Mouse (Mus musculus) midbrain, embryonic 15.5 days (tissue): ENCODE data around the gene Tmem178. TPM values are rescaled to one million over a fixed set of nuclear protein-coding genes. Genes with fewer than 3 reads are reported as not detected.

Experiments used
- ATAC-seq: fragments of 200-750 bp; cut with Nextera tagmentation; replicated peaks from 2 replicates; pipeline ENCODE4 v1.8.0; 2017; ENCODE audit warnings: moderate TSS enrichment
- H3K27ac ChIP-seq: fragments of 300-500 bp; sonication (generic); 2 replicates; pipeline ENCODE4 v1.5.1; 2015; ENCODE audit warnings: mild to moderate bottlenecking, inconsistent platforms
- H3K27me3 ChIP-seq: fragments of 300-500 bp; sonication (generic); replicated peaks from 2 replicates; pipeline ENCODE4 v1.6.1; 2015; ENCODE audit warnings: inconsistent platforms
- H3K36me3 ChIP-seq: fragments of 300-500 bp; sonication (generic); replicated peaks from 2 replicates; pipeline ENCODE4 v1.6.1; 2015; ENCODE audit warnings: inconsistent platforms
- H3K4me1 ChIP-seq: fragments of 300-500 bp; sonication (generic); 2 replicates; pipeline ENCODE4 v1.6.1; 2015; ENCODE audit warnings: inconsistent platforms
- H3K4me2 ChIP-seq: fragments of 300-500 bp; sonication (generic); 2 replicates; pipeline ENCODE4 v1.6.1; 2015; ENCODE audit warnings: inconsistent platforms, mild to moderate bottlenecking, moderate library complexity
- H3K4me3 ChIP-seq: fragments of 300-500 bp; sonication (generic); 2 replicates; pipeline ENCODE4 v1.5.1; 2015; ENCODE audit warnings: mild to moderate bottlenecking, inconsistent platforms
- H3K9ac ChIP-seq: fragments of 300-500 bp; sonication (generic); 2 replicates; pipeline ENCODE4 v1.6.1; 2015; ENCODE audit warnings: mild to moderate bottlenecking, inconsistent platforms
- H3K9me3 ChIP-seq: fragments of 300-500 bp; sonication (generic); 2 replicates; pipeline ENCODE4 v1.6.1; 2016; ENCODE audit warnings: inconsistent platforms
- WGBS: fragments of 180-500 bp; shearing (Covaris S2); methylation state at CpG from one replicate; pipeline ENCODE4 v1.1.7; 2015; ENCODE audit warnings: mixed read lengths; 5-methylcytosine and 5-hydroxymethylcytosine counted together
- polyA plus RNA-seq: library from polyadenylated mRNA; unstranded; fragments of >200 nt; fragmentation: Nextera tagmentation; extraction: Ambion mirVana; gene quantifications from 2 replicates; pipeline ENCODE4 v1.2.1, GENCODE M21; 2015

The Tmem178 gene
- polyA plus RNA-seq, 1 experiment from 2014 or later, result 23.5 TPM

DNA sequence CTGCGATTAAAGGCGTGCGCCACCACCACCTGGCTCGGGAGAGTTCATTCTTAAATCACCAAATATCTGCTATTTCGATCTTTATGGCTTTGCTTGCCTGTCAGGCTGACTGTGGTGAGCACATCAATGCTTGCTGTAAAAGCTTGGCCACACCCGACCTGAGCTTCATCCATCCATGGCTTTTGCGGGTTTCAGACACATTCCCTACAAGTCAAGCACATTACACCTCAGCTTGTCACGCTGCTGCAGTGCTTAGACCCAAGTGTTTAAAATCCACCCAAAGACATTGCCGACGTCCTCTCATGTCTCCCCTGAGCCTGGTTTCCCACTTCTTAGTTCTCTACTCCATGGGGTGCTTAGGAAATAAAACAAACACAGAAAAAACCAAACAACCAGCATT, 64.7 kb downstream of the Tmem178 start:
- no peak for ATAC-seq
- H3K9me3 ChIP-seq, result no peaks in the 10 kb centered on the region
- no peaks in the 10 kb centered on the region for H3K36me3 ChIP-seq
- H3K4me2 ChIP-seq, result no peak overlapping the region
- peaks cover 13% of the 10 kb centered on the region for H3K4me1 ChIP-seq
- H3K4me3 ChIP-seq, result no peak overlapping the region
- WGBS, result 88% methylated on average over 10 of the region's 10 CpGs
- no peak overlapping the region for H3K9ac ChIP-seq
- H3K27me3 ChIP-seq, result no peaks in the 10 kb centered on the region
- H3K27ac ChIP-seq, result no peak overlapping the region

- Histone ChIP-seq H3K4me2 (no peak overlapping the region), H3K4me1 (peaks cover 13% of the 10 kb centered on the region), H3K27ac (0 out of 2 replicates have a peak overlapping the region, but pooled peaks have one; percentile 14), H3K27me3 (no peaks in the 10 kb centered on the region), H3K9me3 (no peaks in the 10 kb centered on the region), H3K36me3 (no peaks in the 10 kb centered on the region), H3K9ac (no peak overlapping the region), H3K4me3 (no peak overlapping the region)
- 0 out of 2 replicates have a peak, but pooled peaks have one; percentile 57 for ATAC-seq
- 49% methylated on average over 3 of the region's 3 CpGs for WGBS
Observed at GRCm38 (mm10) chr17:81010199-81010598, 65.8 kb downstream of the Tmem178 start.

DNA sequence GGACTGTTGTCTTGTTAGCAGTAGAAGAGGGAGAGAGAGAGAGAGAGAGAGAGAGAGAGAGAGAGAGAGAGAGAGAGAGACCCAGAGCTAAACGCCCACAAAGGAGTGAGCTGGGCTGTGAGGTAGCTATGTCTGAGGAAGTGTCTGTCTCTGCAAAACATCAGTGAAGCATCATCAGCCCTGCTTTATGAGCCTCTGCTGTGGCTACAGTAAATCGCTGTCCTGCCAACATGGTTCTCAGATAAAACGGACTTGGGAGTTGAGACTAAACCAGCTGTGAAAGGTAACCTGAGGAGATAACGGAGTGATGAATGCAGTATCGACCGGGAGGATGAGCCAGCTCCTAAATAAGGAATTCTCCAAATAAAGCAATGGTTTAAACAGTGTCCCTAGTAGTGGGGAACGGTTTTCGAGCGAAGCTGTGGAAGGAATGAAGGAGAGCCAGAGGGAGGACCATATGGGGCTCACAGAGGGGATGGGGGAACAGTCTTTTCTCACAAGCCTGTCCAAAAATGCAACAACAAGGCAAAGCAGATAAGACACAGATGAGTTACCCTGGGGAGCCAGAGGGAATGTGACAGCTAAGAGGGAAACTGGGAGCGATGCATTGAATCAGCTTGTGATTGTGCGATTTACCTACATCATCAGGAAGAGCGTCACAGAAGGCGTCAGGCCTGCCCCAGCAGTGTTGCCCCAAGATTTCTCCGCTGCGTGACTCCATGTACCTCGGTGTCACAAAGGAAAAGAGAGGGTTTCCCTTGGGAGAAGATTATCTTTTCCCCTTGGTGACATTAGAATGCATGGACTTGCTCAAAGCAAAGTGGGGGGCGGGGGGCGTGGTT, 66.6 kb downstream of the Tmem178 start:
- 71% methylated on average over 18 of the region's 18 CpGs for WGBS
- no peaks in the 10 kb centered on the region for H3K9me3 ChIP-seq
- no peaks in the 10 kb centered on the region for H3K27me3 ChIP-seq
- H3K4me3 ChIP-seq, result no peak overlapping the region
- no peaks in the 10 kb centered on the region for H3K36me3 ChIP-seq
- H3K27ac ChIP-seq, result no peak overlapping the region
- no peak overlapping the region for H3K4me2 ChIP-seq
- peak; percentile 24; the same call in 1 of the 2 replicates for ATAC-seq
- peaks cover 13% of the 10 kb centered on the region for H3K4me1 ChIP-seq
- H3K9ac ChIP-seq, result no peak overlapping the region

DNA sequence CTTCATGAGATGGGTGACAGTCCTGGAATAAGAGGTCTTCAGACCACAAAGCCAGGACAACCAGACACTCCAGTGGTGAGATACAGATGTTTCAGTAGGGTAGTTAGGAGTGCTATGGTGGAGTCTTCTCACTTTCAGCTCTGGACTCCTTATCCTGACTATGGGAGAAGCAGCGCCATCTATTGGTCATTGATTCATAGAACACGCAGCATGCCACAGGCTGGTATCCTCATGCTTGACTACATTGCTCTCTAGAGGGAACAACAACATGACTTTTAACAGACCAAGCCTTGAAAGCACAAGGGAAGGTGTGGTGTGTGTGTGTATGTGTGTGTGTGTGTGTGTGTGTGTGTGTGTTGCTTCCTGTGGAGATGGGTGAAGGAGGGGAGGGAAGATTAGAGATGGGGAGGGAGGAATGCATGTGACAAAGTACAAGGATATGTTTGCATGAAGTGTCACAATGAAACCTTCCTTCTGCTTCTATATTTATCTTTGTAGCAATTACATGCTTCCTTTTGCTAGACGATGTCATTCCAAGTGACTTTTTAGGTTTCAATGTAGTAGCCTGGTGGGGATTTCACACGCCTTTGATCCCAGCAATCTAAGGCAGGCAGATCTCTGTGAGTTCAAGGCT, 71.5 kb downstream of the Tmem178 start:
- Histone ChIP-seq H3K9ac (no peak overlapping the region), H3K36me3 (no peaks in the 10 kb centered on the region), H3K4me1 (peaks cover 5% of the 10 kb centered on the region), H3K27ac (no peak overlapping the region), H3K9me3 (no peaks in the 10 kb centered on the region), H3K27me3 (no peaks in the 10 kb centered on the region), H3K4me2 (no peak overlapping the region), H3K4me3 (no peak overlapping the region)
- 59% methylated on average over 4 of the region's 4 CpGs for WGBS
- peak; percentile 50 for ATAC-seq

DNA sequence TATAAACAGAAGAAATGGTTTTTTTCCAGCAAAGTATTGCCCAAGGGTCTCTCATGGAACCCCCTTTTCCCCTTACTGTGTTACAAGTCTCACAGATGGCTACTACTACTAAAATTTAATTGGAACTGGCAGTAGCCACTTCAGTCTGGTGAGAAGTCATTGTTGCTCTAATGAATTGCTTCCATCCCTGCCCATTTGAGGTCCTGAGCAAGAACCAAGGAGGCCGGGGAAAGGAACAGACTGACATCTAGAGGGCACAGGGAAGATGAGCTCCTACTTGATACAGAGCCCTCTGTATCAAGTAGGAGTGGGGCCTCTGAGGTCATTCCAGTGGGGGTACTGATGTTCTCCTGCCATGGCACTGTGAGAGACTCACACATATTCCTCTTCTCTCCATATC, 72.7 kb downstream of the Tmem178 start:
- H3K36me3 ChIP-seq, result no peaks in the 10 kb centered on the region
- no peaks in the 10 kb centered on the region for H3K27me3 ChIP-seq

DNA sequence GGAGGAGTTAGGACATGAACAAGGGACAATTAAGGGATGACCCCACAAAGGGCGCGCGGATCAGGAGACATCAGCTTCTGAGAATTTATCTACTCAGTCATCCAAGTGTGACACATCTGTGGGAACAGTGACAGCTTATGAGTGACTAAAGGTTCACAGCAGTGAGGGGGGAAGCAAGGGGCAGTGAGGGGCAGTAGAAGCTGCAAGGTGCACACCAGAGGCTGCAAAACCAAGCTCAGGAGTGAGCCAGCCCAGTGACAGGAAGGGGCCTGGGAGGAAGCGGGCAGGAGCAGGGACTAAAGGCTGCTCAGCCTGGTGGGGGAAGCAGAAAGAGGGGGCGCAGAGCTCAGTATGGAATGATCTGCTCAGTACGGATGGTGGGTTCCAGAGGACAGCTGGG, 82.9 kb downstream of the Tmem178 start:
- ATAC-seq, result no peak; the same call in 1 of the 2 replicates
- 82% methylated on average over 6 of the region's 6 CpGs for WGBS
- H3K9me3 ChIP-seq, result no peaks in the 10 kb centered on the region
- no peaks in the 10 kb centered on the region for H3K4me1 ChIP-seq
- no peak overlapping the region for H3K4me3 ChIP-seq
- no peak overlapping the region for H3K27ac ChIP-seq
- no peaks in the 10 kb centered on the region for H3K27me3 ChIP-seq
- no peaks in the 10 kb centered on the region; the same call in 1 of the 2 replicates for H3K36me3 ChIP-seq
- H3K9ac ChIP-seq, result no peak overlapping the region
- H3K4me2 ChIP-seq, result no peak overlapping the region

More for the DNA sequence above, 72.7 kb downstream of the Tmem178 start:
- H3K4me3 ChIP-seq, result no peak overlapping the region
- no peak overlapping the region for H3K9ac ChIP-seq
- 43% methylated on average over 1 of the region's 1 CpGs for WGBS
- ATAC-seq, result peak; percentile 53; the same call in 1 of the 2 replicates
- no peaks in the 10 kb centered on the region for H3K4me1 ChIP-seq
- no peaks in the 10 kb centered on the region for H3K9me3 ChIP-seq
- H3K4me2 ChIP-seq, result no peak overlapping the region
- H3K27ac ChIP-seq, result no peak overlapping the region

DNA sequence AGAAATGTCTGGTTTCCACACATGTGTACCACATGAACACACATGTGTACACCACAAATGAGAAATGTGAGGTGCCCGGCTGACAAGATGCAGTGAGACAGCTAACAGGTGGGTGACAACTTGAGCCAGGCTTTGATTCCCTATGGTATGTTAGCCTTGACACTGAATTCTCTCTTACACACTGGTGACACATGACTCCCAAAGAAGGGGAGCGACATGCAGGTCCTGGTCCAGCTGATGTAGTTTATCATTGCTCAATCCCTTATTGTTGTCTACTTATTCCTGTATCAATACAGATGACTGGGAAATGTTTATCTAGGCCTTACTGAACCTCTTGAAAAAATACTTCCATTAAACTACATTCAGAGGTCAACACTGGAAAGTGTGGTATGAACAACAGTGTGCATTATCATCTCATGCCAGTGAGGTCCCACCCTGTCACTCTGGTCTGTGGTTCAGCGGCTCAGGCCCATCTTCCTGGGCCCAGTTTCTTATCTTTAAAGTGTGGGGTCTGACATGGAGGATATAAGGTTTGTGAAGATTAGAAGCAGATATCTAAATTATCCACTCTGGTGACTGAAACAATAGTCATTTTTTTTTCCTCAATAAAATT, 87.5 kb downstream of the Tmem178 start:
- Histone ChIP-seq H3K9me3 (no peaks in the 10 kb centered on the region), H3K4me2 (no peak overlapping the region), H3K4me3 (no peak overlapping the region), H3K4me1 (no peaks in the 10 kb centered on the region), H3K36me3 (no peaks in the 10 kb centered on the region; the same call in 1 of the 2 replicates), H3K9ac (no peak overlapping the region), H3K27me3 (no peaks in the 10 kb centered on the region), H3K27ac (no peak overlapping the region)
- WGBS, result 92% methylated on average over 3 of the region's 3 CpGs
- ATAC-seq, result no peak

DNA sequence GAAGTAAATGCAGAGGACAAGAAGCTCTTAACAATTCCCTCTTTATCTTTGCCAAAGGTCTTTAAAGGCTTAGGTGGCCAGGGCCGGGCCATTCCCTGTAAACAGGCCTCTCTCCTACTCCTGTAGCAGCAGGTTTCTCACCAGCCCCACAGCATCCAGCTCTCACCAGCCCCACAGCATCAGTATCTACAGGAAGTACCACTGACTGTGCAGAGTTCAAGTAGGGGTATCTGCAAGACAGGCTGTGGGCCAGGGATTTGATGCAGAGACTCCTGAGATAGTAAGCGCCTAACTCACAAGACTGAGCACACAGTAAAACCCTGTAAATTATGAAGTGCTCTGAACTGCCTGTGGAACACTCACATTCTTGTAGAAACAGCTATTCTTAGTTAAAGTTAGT, 88.5 kb downstream of the Tmem178 start:
- Histone ChIP-seq H3K4me2 (no peak overlapping the region), H3K4me3 (no peak overlapping the region), H3K9me3 (no peaks in the 10 kb centered on the region), H3K36me3 (no peaks in the 10 kb centered on the region; the same call in 1 of the 2 replicates), H3K27me3 (no peaks in the 10 kb centered on the region), H3K9ac (no peak overlapping the region), H3K4me1 (no peaks in the 10 kb centered on the region), H3K27ac (no peak overlapping the region)
- ATAC-seq, result no peak
- WGBS, result 86% methylated on average over 2 of the region's 2 CpGs

DNA sequence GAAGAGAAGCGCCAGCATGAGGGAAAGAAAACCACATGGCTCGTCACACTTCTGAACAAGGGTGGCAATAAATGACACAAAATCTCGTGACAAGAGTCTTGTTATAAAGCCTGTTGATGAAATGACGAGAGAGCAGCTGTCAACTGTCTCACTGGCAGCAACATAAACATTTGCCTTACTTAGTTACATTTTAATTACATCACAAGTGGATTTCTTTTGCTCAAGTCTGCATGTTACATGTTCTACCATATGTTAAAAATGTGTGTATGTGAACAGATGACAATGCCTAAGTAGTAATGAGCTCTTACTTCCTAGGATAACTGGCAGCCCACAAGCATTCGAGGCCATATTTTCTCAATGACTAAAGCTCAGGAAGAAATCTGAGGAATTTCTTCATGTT, 90.9 kb downstream of the Tmem178 start:
- Histone ChIP-seq H3K9ac (no peak overlapping the region), H3K36me3 (no peaks in the 10 kb centered on the region; the same call in 1 of the 2 replicates), H3K9me3 (no peaks in the 10 kb centered on the region), H3K4me3 (no peak overlapping the region), H3K27me3 (no peaks in the 10 kb centered on the region), H3K4me1 (no peaks in the 10 kb centered on the region), H3K4me2 (no peak overlapping the region), H3K27ac (no peak overlapping the region)
- 83% methylated on average over 5 of the region's 5 CpGs for WGBS
- ATAC-seq, result no peak

- Histone ChIP-seq H3K4me2 (no peak overlapping the region), H3K9ac (no peak overlapping the region), H3K4me3 (no peak overlapping the region), H3K9me3 (no peaks in the 10 kb centered on the region), H3K27me3 (no peaks in the 10 kb centered on the region), H3K27ac (no peak overlapping the region), H3K4me1 (no peaks in the 10 kb centered on the region), H3K36me3 (no peaks in the 10 kb centered on the region)
- no peak for ATAC-seq
- WGBS, result 90% methylated on average over 2 of the region's 2 CpGs
Observed at GRCm38 (mm10) chr17:81038707-81039408, 94.4 kb downstream of the Tmem178 start.

DNA sequence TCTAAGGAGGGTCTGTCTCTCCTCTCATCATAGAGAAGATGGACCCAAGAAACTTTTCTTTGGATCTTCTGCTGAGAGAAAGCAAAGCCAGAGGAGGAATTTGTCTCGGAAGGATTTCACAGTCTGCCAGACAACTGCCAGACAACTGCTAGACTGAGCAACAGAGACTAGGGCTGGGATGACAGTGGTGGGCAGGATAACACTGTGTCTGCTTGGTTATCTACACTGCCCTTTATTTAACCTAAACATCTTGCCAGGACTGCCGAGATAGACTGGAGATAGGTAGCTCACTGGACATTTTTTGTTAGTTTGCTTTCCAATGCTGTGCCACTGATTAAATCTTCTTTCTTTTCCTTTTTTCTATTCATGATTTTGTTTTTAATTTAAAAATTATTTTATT, 97.2 kb downstream of the Tmem178 start:
- Histone ChIP-seq H3K27ac (no peak overlapping the region), H3K4me2 (no peak overlapping the region), H3K9ac (no peak overlapping the region), H3K4me1 (no peaks in the 10 kb centered on the region), H3K36me3 (no peaks in the 10 kb centered on the region), H3K4me3 (no peak overlapping the region), H3K9me3 (no peaks in the 10 kb centered on the region), H3K27me3 (no peaks in the 10 kb centered on the region)
- no peak for ATAC-seq
- 95% methylated on average over 2 of the region's 2 CpGs for WGBS

DNA sequence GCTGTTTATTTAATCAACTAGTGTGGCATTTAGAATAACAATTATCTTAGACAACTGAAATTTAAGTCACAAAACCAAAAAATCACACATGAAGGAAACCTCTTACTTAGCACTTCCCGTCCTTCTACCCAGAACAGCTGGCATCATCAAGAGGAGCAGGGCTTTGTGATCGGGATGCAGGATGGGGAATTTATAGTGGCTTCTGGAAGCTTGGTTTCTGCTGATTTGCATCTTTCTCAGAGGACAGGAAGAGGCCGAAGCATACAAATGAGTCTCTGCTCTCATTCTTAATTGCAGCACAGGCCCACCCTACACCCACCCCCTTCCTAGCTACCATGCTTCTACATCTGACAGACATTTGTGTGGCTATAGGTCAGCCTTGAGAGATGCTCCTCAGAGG, 99.9 kb downstream of the Tmem178 start:
- no peak for ATAC-seq
- H3K4me3 ChIP-seq, result no peak overlapping the region
- WGBS, result 64% methylated on average over 3 of the region's 3 CpGs
- no peaks in the 10 kb centered on the region for H3K27me3 ChIP-seq
- H3K9ac ChIP-seq, result no peak overlapping the region
- H3K36me3 ChIP-seq, result no peaks in the 10 kb centered on the region
- no peak overlapping the region for H3K27ac ChIP-seq
- H3K4me2 ChIP-seq, result no peak overlapping the region
- H3K4me1 ChIP-seq, result no peaks in the 10 kb centered on the region
- H3K9me3 ChIP-seq, result no peaks in the 10 kb centered on the region
